Mouse (Mus musculus) kidney, embryonic 14.5 days (tissue): ENCODE measurements around the gene P2ry4. TPM values are rescaled to one million over a fixed set of nuclear protein-coding genes. Genes with fewer than 3 reads are reported as not detected.

Source experiments
- ATAC-seq: fragments of 200-750 bp; cut with Nextera tagmentation; 2 replicates; pipeline ENCODE4 v1.8.0; 2017; ENCODE audit warnings: moderate number of reproducible peaks, mild to moderate bottlenecking, moderate TSS enrichment, moderate library complexity; ENCODE audit not compliant: low FRiP score, low TSS enrichment
- H3K27ac ChIP-seq: fragments of 300-500 bp; sonication (generic); 2 replicates; pipeline ENCODE4 v1.5.1; 2014; ENCODE audit warnings: low read depth, mild to moderate bottlenecking, low read length, moderate library complexity, mixed read lengths
- H3K27me3 ChIP-seq: fragments of 300-500 bp; sonication (generic); 2 replicates; pipeline ENCODE4 v1.6.1; 2014; ENCODE audit warnings: mild to moderate bottlenecking, low read length; ENCODE audit not compliant: control insufficient read depth, insufficient read depth
- H3K36me3 ChIP-seq: fragments of 300-500 bp; sonication (generic); 2 replicates; pipeline ENCODE4 v1.6.1; 2014; ENCODE audit warnings: low read length, mixed read lengths; ENCODE audit not compliant: control insufficient read depth, insufficient read depth
- H3K4me1 ChIP-seq: fragments of 300-500 bp; sonication (generic); 2 replicates; pipeline ENCODE4 v1.6.1; 2014; ENCODE audit warnings: low read length, mixed read lengths; ENCODE audit not compliant: control insufficient read depth, insufficient read depth
- H3K4me2 ChIP-seq: fragments of 300-500 bp; sonication (generic); replicated peaks from 2 replicates; pipeline ENCODE4 v1.6.1; 2014; ENCODE audit warnings: low read depth, mild to moderate bottlenecking, low read length
- H3K4me3 ChIP-seq: fragments of 300-500 bp; sonication (generic); 2 replicates; pipeline ENCODE4 v1.5.1; 2014; ENCODE audit warnings: mild to moderate bottlenecking, low read length
- H3K9ac ChIP-seq: fragments of 300-500 bp; sonication (generic); 2 replicates; pipeline ENCODE4 v1.6.1; 2014; ENCODE audit warnings: low read depth, mild to moderate bottlenecking, low read length, moderate library complexity
- H3K9me3 ChIP-seq: fragments of 300-500 bp; sonication (generic); 2 replicates; pipeline ENCODE4 v1.6.1; 2016; ENCODE audit warnings: low read length; ENCODE audit not compliant: control insufficient read depth
- WGBS: fragments of 180-500 bp; shearing (Covaris S2); extraction: QIAGEN DNeasy Blood & Tissue Kit; methylation state at CpG from one replicate; pipeline ENCODE4 v1.1.7; 2014; 5-methylcytosine and 5-hydroxymethylcytosine counted together
- polyA plus RNA-seq: library from polyadenylated mRNA; unstranded; fragments of >200 nt; fragmentation: Nextera tagmentation; extraction: Ambion mirVana; gene quantifications from 2 replicates; pipeline ENCODE4 v1.2.1, GENCODE M21; 2014

P2ry4 gene
- polyA plus RNA-seq, 1 experiment from 2014 or later = not detected

GRCm38 (mm10) chrX:100605314-100605713, 10.6 kb upstream of the P2ry4 start, which contains the start of gene Arr3:
TSS of gene Arr3 (plus strand) at chrX:100605497.
- no peak within 1 kb of the TSS for H3K27ac ChIP-seq
- no peak within 1 kb of the TSS for H3K4me3 ChIP-seq
- no peaks in the 10 kb centered on the region for H3K27me3 ChIP-seq
- WGBS = 81% methylated on average over 1 of the region's 1 CpGs
- H3K4me2 ChIP-seq = no peak within 1 kb of the TSS
- no peaks in the 10 kb centered on the region for H3K4me1 ChIP-seq
- no peak within 1 kb of the TSS for H3K9ac ChIP-seq
- no peaks in the 10 kb centered on the region for H3K36me3 ChIP-seq
- H3K9me3 ChIP-seq = no peaks in the 10 kb centered on the region
- no peak for ATAC-seq

DNA sequence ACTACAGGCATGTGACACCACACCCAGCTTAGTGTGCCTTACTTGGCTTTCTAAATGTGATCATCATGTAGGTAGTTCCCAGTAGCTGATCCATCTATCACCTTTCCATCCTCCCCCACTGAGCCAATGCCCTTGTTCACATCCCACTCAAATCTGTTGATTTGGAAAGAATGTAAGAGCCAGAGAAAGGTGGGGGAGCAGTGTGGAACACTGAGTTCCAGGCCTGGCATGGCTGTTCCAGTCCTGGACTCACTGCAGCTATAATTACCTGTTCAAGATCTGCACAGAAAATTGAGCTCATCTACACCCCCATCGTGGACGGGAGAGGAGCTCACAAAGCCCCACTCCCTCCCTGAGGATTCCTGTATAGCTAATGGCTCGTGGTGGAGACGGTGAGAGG, 5.1 kb upstream of the P2ry4 start:
- no peaks in the 10 kb centered on the region for H3K36me3 ChIP-seq
- WGBS = 68% methylated on average over 4 of the region's 4 CpGs
- H3K9ac ChIP-seq = no peak overlapping the region
- no peaks in the 10 kb centered on the region for H3K27me3 ChIP-seq
- no peak for ATAC-seq
- no peaks in the 10 kb centered on the region for H3K9me3 ChIP-seq
- H3K4me1 ChIP-seq = no peaks in the 10 kb centered on the region
- H3K4me3 ChIP-seq = no peak overlapping the region
- H3K4me2 ChIP-seq = no peak overlapping the region
- no peak overlapping the region for H3K27ac ChIP-seq

- peak; percentile 81; the same call in 1 of the 2 replicates for ATAC-seq
- 24% methylated on average over 5 of the region's 5 CpGs for WGBS
- Histone ChIP-seq H3K9ac (no peak overlapping the region), H3K36me3 (no peaks in the 10 kb centered on the region), H3K27ac (no peak overlapping the region), H3K4me2 (no peak overlapping the region), H3K9me3 (no peaks in the 10 kb centered on the region), H3K4me1 (no peaks in the 10 kb centered on the region), H3K4me3 (no peak overlapping the region), H3K27me3 (no peaks in the 10 kb centered on the region)
Observed at GRCm38 (mm10) chrX:100597439-100597838, 2.8 kb upstream of the P2ry4 start.

DNA sequence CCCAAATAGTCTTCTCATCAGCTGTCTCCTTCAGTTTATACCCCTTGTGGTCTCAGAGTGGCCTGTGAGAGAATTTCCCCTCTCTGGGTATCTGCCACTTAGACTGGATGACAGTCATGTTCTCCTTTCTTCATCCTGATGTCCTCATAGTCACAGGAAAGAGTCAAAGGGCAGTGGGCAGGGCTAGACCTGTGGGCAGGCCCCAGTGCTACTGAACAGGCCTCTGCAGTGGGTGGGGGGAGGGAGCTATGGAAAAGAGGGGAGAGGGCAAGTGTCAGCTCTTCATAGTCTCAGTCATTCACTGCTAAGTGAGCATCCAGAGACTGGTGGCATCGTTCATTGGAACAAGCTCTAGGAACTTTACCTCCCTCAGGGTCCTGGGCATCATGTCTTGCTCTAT, 22.7 kb downstream of the P2ry4 start, which contains the start of gene Awat1:
TSS of gene Awat1 (plus strand) at position 301 of the 400 bp plus-strand sequence.
- Histone ChIP-seq H3K27ac (no peak within 1 kb of the TSS), H3K9ac (no peak within 1 kb of the TSS), H3K9me3 (no peaks in the 10 kb centered on the region), H3K4me1 (no peaks in the 10 kb centered on the region), H3K4me2 (no peak within 1 kb of the TSS), H3K27me3 (peaks cover 3% of the 10 kb centered on the region; the same call in 1 of the 2 replicates), H3K36me3 (no peaks in the 10 kb centered on the region), H3K4me3 (no peak within 1 kb of the TSS)
- no peak for ATAC-seq
- WGBS = 73% methylated on average over 1 of the region's 1 CpGs

DNA sequence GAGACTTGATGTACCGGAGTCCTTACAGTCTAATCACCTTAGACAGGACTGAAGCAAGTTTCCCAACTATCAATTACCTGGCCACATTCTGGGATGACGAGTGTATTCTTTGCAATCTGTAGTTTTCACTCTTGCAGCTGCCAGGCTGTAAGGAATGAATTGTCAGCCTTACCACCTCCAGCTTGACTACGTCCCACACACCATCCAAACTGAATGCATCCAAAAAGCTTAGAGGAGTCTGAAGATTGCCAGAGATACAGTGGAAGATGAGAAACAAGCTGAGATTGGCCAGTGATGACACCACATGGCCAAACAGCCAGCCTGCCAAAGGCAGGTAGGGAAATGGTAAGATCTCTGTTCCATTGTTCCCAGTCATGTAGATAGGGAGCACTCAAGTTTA, 29.0 kb downstream of the P2ry4 start:
- H3K27ac ChIP-seq = no peak overlapping the region
- H3K9ac ChIP-seq = no peak overlapping the region
- H3K4me2 ChIP-seq = no peak overlapping the region
- no peaks in the 10 kb centered on the region for H3K4me1 ChIP-seq
- 84% methylated on average over 3 of the region's 3 CpGs for WGBS
- H3K4me3 ChIP-seq = no peak overlapping the region
- peaks cover 3% of the 10 kb centered on the region; the same call in 1 of the 2 replicates for H3K27me3 ChIP-seq
- ATAC-seq = no peak
- no peaks in the 10 kb centered on the region for H3K36me3 ChIP-seq
- H3K9me3 ChIP-seq = no peaks in the 10 kb centered on the region

DNA sequence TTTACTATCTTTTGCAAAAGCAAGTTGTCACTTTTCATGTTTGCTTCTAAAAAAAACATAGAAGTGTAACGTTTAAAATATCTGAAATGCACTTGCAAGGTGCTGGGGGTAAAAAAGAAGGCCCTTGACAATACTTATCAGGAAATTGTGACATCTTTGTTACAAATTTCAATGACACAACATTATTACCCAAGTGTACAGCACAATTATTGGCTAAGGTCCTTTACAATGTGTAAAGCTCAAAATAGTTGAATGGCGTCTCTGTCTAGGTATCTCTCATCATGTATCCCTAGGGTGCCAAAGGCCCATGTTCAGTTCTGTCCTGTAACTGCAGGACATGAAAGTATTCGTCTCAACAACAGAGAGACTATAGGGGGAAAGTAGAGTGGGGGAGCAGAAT, 38.6 kb downstream of the P2ry4 start:
- H3K9ac ChIP-seq = no peak overlapping the region
- H3K9me3 ChIP-seq = no peaks in the 10 kb centered on the region
- H3K4me3 ChIP-seq = no peak overlapping the region
- H3K4me2 ChIP-seq = no peak overlapping the region
- H3K27me3 ChIP-seq = no peaks in the 10 kb centered on the region
- no peaks in the 10 kb centered on the region for H3K4me1 ChIP-seq
- ATAC-seq = no peak
- no peaks in the 10 kb centered on the region for H3K36me3 ChIP-seq
- WGBS = 69% methylated on average over 3 of the region's 3 CpGs
- no peak overlapping the region for H3K27ac ChIP-seq

Other genes starting within 250 kb of the P2ry4 start
- not detected in 2 replicates for gene Otud6a, start 165.9 kb downstream of the P2ry4 start, polyA plus RNA-seq
- 0.42 and 0.86 TPM in 2 replicates for gene Awat2, start 152.2 kb downstream of the P2ry4 start, polyA plus RNA-seq
- gene Igbp1, start 100.6 kb downstream of the P2ry4 start, polyA plus RNA-seq = 53.7 and 58.5 TPM in 2 replicates
- gene Dgat2l6, start 70.0 kb downstream of the P2ry4 start, polyA plus RNA-seq = not detected in 2 replicates
- gene Awat1, start 22.6 kb downstream of the P2ry4 start, polyA plus RNA-seq = not detected in 2 replicates
- gene Arr3, start 10.6 kb upstream of the P2ry4 start, polyA plus RNA-seq = not detected in 2 replicates
- 22.0 and 36.1 TPM in 2 replicates for gene Kif4, start 30.9 kb upstream of the P2ry4 start, polyA plus RNA-seq
- 109 and 131 TPM in 2 replicates for gene Pdzd11, start 31.7 kb upstream of the P2ry4 start, polyA plus RNA-seq
- gene Gdpd2, start 135.0 kb upstream of the P2ry4 start, polyA plus RNA-seq = 1.5 and 2.6 TPM in 2 replicates
- gene Dlg3, start 172.9 kb upstream of the P2ry4 start, polyA plus RNA-seq = 7.3 and 9.3 TPM in 2 replicates